Mouse (Mus musculus): ENCODE measurements around the gene Gm20696.

The Gm20696 gene

GRCm38 (mm10) chr6:99359765-99360499 is 306.7 kb downstream of the Gm20696 start:
- DNase-seq (ENCODE audit: low spot score in 2 of 2), result no peak

- DNase-seq (ENCODE audit: low spot score in 2 of 2), result no peak
These were observed 307.4 kb downstream of the Gm20696 start for GRCm38 (mm10) chr6:99359036-99359698.

DNA sequence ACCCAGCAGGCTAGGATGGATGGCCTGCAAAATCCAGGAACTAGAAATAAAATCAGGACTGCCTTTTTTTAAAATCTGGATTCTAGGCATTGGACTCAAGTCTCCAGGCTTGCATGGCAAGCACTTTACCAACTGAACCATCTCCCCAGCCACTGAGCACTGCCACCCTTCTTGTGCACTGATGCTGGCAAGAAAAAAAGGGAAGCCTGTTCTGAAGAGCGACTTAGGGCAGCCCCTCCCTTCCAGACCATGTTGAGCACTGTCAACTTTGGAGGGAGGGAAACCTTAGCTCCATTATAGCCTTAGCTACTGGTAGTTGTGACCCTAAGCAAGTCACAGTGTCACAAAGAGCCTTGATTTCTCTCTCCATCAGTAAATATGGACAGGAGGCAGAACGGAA is 308.7 kb downstream of the Gm20696 start:
- no peak for DNase-seq (ENCODE audit: low spot score in 2 of 2)

- DNase-seq (ENCODE audit: low spot score in 2 of 2), result no peak
These were observed 312.3 kb downstream of the Gm20696 start for GRCm38 (mm10) chr6:99354338-99354737.

GRCm38 (mm10) chr6:99353441-99353840 is 313.2 kb downstream of the Gm20696 start:
- DNase-seq (ENCODE audit: low spot score in 2 of 2), result no peak

DNA sequence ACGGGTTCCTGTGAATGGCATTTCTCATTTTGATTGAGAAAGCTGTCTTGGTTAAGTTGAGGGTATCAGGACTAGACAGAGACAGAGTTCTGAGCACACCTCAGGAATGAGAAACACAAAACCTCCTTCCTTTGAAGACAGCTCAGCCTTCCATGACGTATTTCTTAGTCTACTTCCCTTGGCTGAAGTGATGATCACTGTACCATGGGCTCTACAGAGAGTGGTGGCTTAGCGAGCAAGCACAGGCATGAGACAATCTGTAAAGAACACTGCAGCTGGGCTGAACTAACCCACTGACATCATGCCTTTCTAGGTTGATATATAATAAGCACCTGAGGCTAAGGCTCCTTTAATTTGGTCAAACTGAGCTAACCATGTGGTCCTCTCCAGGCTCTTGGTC is 316.0 kb downstream of the Gm20696 start:
- DNase-seq (ENCODE audit: low spot score in 2 of 2), result no peak

DNA sequence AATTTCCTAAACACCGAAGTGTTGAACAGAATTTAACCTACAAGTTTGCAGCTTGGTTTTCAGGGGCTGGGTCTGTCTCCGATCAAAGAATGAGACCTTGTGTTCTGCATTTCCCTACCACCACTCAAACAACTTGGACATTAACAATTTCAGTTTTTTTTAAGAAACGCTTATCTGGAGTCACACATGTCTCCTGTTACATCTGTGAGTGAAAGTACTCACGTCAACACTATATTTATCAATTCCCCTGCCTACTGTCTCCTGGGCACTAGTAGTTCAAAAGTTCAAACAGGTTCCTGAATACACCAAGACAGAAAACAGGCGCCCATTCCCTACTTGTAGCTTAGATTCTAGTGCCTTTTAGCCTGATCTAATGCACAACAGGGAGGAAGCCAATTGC is 316.4 kb downstream of the Gm20696 start:
- DNase-seq (ENCODE audit: low spot score in 2 of 2), result no peak

DNA sequence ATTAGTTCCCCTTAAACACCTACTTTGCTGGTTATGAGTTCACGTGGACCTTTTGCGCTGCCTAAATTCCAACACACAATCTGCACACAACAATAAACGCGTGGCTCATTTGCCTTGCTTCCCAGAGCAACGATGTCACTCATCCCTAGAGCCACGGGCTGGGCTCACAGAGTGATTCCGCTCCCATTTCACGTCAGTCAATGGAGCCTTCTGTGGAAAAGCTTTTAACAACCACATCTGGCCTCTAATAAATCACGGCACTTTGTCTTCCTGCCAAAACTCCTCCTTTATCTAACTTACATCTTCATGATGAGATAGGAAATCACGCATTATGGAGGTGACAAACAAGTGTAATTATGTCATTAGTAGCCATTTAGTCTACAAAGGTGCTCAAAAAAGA is 318.8 kb downstream of the Gm20696 start:
- DNase-seq (ENCODE audit: low spot score in 2 of 2), result no peak

DNA sequence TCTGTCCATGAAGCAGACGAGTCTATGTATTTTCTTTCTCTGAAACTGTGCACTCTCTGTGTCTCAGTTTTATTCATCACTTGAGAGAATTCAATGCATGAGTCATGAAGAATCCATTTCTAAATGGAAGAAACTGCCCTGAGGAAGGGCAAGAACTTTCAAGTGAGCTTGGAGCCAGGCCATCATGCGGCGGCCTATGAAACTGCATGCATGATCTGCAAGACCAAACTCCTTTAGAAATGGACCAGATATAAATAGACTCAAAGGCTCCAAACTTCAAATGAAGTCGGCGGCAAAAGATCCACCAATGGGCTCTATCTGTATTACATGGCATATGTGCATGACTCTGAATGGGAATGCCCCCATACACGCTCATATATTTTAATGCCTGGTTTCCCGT is 321.6 kb downstream of the Gm20696 start:
- DNase-seq (ENCODE audit: low spot score in 2 of 2), result no peak

DNA sequence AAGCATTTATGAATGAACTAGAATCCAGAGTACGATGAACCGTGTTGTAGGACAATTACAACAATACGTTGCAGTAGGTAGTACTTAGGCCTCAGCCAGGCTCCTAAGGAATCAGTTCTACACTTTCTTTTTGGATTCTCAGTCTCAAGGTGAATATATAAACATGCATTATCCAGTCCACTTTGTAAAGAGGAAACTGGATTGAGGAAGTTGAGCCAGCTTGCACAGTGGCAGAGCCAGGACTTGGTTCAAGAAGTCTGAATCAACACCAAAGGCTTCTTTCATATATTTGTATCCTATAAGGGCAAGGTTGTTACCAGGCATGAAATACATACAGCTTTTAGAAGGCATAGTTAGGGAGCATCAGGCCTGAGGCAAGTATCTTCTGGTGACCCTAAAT is 322.2 kb downstream of the Gm20696 start:
- DNase-seq (ENCODE audit: low spot score in 2 of 2), result no peak

- DNase-seq (ENCODE audit: low spot score in 2 of 2), result no peak
These were observed 322.8 kb downstream of the Gm20696 start for GRCm38 (mm10) chr6:99343815-99344214.

DNA sequence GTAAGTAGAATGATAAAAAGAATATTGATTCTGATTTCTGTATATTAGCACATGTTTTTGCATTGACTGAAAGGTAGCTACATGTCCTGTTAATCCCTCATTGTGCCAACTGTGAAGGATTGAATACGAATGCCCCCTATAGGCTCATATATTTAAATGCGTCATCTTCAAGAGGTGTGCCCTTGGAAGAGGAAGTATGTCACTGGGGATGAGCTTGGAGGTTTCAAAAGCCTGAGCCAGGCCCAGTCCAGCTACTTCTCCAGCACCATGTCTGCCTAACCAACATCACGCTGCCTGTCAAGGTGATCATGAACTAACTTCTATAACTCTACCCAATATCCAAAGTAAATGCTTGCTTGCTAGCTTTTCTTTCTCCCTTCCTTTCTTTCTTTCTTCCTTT is 324.2 kb downstream of the Gm20696 start:
- no peak for DNase-seq (ENCODE audit: low spot score in 2 of 2)

DNA sequence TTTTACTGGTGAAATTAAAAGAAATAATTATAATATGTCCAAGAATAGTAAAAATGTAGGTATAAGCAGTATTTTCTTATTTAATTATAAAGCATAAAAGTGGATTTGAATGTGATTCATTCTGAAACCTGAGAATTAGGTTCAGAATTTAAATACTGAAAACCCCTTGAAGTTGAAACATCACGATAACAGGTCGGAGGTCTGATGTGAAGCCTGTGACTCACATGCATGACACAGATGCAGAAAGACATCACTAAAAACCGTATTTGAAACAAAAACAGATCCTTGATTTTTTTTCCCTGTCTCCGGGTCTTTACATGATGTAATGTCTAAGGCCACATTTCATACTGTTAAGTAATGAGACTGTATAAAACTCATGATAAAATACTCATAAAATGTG is 325.7 kb downstream of the Gm20696 start:
- DNase-seq (ENCODE audit: low spot score in 2 of 2), result no peak

DNA sequence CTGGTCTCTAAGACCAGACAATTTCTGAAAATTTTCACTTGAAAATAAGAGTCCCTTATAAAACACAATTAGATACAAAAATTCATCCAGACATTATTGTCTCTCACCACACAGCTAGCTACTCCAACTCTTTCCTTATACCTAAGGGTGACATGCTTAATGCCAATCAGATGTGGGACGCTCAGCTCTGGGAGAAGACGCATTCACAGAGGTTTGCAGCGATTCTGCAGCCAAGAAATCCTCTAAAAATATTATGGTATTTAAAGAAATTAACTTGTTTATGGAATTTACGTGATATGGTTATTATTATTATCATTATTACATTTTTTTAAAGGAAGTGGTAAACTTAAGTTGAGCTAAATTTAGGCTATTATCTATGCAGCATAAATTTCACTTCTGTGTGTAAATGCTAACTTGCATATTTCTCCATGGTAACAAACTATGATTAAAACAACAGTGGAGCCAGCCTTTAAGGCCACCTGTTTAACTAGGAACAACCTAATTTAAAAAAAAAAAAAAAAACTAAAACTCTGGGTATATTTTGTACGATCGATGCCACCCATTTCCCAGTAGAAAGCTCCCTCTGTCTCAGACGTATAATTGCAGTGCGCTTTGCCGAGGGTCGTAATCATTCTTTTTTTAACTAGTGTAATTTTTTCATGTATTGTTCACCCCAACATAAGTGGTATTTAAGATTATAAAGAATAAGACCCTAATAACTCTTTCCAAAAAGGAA is 326.4 kb downstream of the Gm20696 start:
- DNase-seq (ENCODE audit: low spot score in 2 of 2), result no peak

- no peak for DNase-seq (ENCODE audit: low spot score in 2 of 2)
These were observed 327.3 kb downstream of the Gm20696 start for GRCm38 (mm10) chr6:99339343-99339620.

DNA sequence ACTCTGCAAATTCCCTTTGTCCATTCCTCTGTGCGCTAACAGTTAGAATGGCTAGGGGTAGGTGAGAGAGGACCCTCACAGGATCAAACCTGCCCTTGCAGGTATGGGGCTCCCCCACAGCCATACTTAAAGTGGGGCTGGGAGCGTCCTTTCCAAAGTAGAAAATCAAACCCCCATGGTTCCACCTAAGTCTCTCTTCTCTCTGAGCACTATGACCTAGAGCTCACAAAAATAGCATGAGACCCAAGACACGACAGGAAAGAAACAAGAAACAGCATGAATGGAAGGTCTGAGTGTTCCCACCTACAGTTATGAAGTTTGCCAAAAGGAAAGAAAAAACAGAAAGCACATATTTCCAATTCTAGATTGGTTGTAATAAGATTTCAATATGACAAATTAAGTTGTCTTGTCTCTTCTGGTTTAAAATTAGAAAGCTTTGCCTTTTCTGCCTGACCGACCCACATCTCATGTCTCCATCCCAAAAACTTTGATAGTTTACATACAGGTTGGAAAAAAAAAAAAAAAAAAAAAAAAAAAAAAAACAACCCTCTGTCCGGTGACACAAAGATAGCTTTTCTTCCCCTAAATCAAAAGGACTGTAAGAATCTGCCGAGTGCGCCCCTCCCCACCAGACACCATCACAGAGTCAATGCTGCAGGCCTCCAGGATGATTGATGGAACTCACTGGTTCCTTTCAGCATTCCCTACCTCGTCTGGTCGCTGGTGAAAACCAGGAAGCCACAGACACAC is 327.8 kb downstream of the Gm20696 start:
- DNase-seq (ENCODE audit: low spot score in 2 of 2), result no peak

DNA sequence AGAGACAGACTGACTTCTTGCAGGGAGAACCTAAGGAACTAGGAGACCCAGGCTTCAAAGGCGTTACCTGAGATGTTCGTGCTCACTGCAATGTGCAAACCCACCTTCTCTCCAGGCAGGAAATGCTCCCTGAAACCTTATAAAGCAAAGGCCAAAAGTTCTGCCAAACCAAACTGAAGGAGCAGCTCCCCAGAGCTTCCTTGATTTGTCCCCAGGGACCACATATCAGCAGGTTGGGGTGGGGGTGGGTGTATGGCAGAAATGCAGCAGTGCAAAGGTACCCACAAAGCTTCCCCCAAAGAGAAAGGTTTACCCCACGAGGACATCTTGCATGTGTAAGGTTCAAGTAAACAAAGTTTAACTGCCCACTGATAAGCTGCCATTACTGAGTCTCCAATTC is 328.4 kb downstream of the Gm20696 start:
- DNase-seq (ENCODE audit: low spot score in 2 of 2), result no peak

DNA sequence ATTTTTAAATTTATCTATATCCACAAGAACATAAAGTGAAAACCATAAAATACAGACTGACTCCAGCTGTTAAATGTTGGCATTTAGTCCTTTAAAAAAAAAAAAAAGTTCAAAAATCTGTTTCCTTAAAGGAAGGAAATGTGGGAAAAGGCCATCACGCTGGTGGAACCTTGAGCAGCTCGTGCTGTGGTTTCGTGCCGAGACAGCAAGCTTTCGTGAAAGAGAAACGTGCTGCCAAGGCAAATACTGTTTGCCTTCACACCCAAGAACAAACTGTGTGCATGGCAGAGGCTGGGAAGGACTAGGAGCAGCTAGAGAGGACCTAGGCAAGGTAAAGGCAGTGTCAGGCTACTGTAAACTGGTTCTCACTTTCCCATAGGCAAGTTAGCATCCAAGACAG is 329.0 kb downstream of the Gm20696 start:
- DNase-seq (ENCODE audit: low spot score in 2 of 2), result no peak

DNA sequence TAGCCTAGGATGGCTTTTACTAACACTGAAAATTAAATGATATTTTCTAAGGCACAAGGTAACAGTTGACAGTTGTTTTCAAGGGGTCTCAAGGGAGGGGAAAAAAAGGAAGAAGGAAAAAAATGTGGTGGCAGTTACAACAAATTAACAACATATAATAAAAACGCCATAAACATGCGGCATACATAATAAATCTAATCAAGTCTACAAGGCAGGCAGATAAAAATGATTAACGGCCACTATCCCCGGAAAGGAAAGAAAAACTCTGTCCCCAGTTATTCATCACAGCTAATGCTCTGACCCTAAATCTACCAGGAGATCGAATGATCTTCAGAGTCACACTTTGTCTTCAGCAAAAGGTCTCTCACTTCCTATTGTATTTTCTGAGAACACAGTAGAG is 330.4 kb downstream of the Gm20696 start:
- no peak for DNase-seq (ENCODE audit: low spot score in 2 of 2)

- DNase-seq (ENCODE audit: low spot score in 2 of 2), result no peak
These were observed 331.3 kb downstream of the Gm20696 start for GRCm38 (mm10) chr6:99335174-99335830.

DNA sequence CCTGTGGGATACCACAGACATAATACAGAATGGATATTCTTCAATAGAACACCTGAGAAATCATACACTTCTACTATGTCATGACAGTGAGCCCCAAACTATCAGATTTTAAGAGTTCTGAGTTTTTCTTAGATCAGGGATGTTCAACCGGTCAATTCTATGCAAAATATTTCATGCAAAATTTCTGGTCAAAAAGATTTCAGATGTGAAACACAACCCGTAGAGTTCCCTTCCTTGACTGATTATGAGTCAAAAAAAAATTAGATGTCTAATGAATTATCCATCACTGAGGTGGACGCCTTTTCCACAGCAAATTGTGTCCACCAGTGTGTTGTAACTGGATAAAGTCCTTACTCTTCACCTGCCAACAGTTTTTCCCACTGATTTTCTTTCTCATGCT is 332.3 kb downstream of the Gm20696 start:
- no peak for DNase-seq (ENCODE audit: low spot score in 2 of 2)

DNA sequence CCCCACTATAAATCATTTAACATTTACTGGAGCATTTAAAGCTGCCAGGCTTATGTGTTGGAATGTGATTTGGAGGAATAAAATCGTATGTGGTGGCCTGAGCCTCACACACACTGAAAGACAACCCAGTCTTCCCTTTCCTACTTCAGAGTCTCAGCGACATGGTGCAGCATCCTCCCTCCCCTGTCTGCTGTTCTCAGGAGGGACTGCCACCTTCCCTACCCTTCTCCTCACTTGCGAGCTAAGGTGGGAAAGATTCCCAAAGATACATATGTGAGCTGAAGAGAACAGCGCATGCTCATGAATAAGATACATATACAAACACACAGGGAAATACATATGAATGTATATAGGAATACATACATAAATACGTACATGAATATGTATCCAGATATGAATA is 333.5 kb downstream of the Gm20696 start:
- no peak for DNase-seq (ENCODE audit: low spot score in 2 of 2)
